Mouse (Mus musculus): ENCODE measurements at regions not wholly inside any gene's neighbourhood (a gene's known extent, or its start where the extent isn't known, plus 50 kb on each side); places are given as distances from the start of the nearest gene placed in this dataset.

- Histone ChIP-seq H3K4me2 (replicated peaks; ENCODE audit: low read depth, low read length) (no peak overlapping the region), H3K27ac (ENCODE audit: low read length) (no peak overlapping the region), H3K9ac (replicated peaks; ENCODE audit: low read length) (no peak overlapping the region), H3K36me3 (ENCODE audit: insufficient read depth, low read length) (no peaks in the 10 kb centered on the region), H3K4me1 (ENCODE audit: insufficient read depth, low read length) (peaks cover under 1% of the 10 kb centered on the region; the same call in 1 of the 2 replicates), H3K27me3 (ENCODE audit: insufficient read depth, low read length) (no peaks in the 10 kb centered on the region), H3K9me3 (ENCODE audit: low read length) (0 out of 2 replicates have a peak, but pooled peaks cover 3% of the 10 kb centered on the region), H3K4me3 (ENCODE audit: low read length) (no peak overlapping the region)
- 68% methylated on average over 5 of the region's 5 CpGs for WGBS
- no peak for ATAC-seq (ENCODE audit: low FRiP score, low TSS enrichment)
These were observed 170.3 kb downstream of the Inhbb start for GRCm38 (mm10) chr1:119251741-119252140.

GRCm38 (mm10) chr1:119248776-119249495 lies 173.1 kb downstream of the Inhbb start:
- Histone ChIP-seq H3K4me3 (ENCODE audit: low read length) (no peak overlapping the region), H3K9me3 (ENCODE audit: low read length) (no peaks in the 10 kb centered on the region), H3K4me2 (replicated peaks; ENCODE audit: low read depth, low read length) (no peak overlapping the region), H3K36me3 (ENCODE audit: insufficient read depth, low read length) (no peaks in the 10 kb centered on the region), H3K9ac (replicated peaks; ENCODE audit: low read length) (no peak overlapping the region), H3K27me3 (ENCODE audit: insufficient read depth, low read length) (no peaks in the 10 kb centered on the region), H3K4me1 (ENCODE audit: insufficient read depth, low read length) (no peaks in the 10 kb centered on the region), H3K27ac (ENCODE audit: low read length) (no peak overlapping the region)
- no peak for ATAC-seq (ENCODE audit: low FRiP score, low TSS enrichment)
- 87% methylated on average over 5 of the region's 5 CpGs for WGBS

GRCm38 (mm10) chr1:119247117-119247516 lies 174.9 kb downstream of the Inhbb start:
- H3K4me2 ChIP-seq (replicated peaks; ENCODE audit: low read depth, low read length): no peak overlapping the region
- no peaks in the 10 kb centered on the region for H3K9me3 ChIP-seq (ENCODE audit: low read length)
- H3K4me1 ChIP-seq (ENCODE audit: insufficient read depth, low read length): no peaks in the 10 kb centered on the region
- H3K27me3 ChIP-seq (ENCODE audit: insufficient read depth, low read length): no peaks in the 10 kb centered on the region
- no peak overlapping the region for H3K27ac ChIP-seq (ENCODE audit: low read length)
- H3K4me3 ChIP-seq (ENCODE audit: low read length): no peak overlapping the region
- WGBS: 86% methylated on average over 3 of the region's 3 CpGs
- no peak for ATAC-seq (ENCODE audit: low FRiP score, low TSS enrichment)
- no peaks in the 10 kb centered on the region for H3K36me3 ChIP-seq (ENCODE audit: insufficient read depth, low read length)
- no peak overlapping the region for H3K9ac ChIP-seq (replicated peaks; ENCODE audit: low read length)

- WGBS: 28% methylated on average over 10 of the region's 10 CpGs
- no peak for ATAC-seq (ENCODE audit: low FRiP score, low TSS enrichment)
These were observed 183.6 kb downstream of the Inhbb start for GRCm38 (mm10) chr1:119238463-119238862.

GRCm38 (mm10) chr1:119236787-119237186 lies 183.4 kb upstream of the Gli2 start:
- ATAC-seq (ENCODE audit: low FRiP score, low TSS enrichment): no peak

More at GRCm38 (mm10) chr1:119238463-119238862, 183.6 kb downstream of the Inhbb start:
- Histone ChIP-seq H3K9ac (replicated peaks; ENCODE audit: low read length) (no peak overlapping the region), H3K4me1 (ENCODE audit: insufficient read depth, low read length) (peaks cover 7% of the 10 kb centered on the region; the same call in 1 of the 2 replicates), H3K9me3 (ENCODE audit: low read length) (no peaks in the 10 kb centered on the region), H3K27me3 (ENCODE audit: insufficient read depth, low read length) (no peaks in the 10 kb centered on the region), H3K4me3 (ENCODE audit: low read length) (no peak overlapping the region), H3K27ac (ENCODE audit: low read length) (no peak overlapping the region), H3K4me2 (replicated peaks; ENCODE audit: low read depth, low read length) (no peak overlapping the region), H3K36me3 (ENCODE audit: insufficient read depth, low read length) (no peaks in the 10 kb centered on the region)

GRCm38 (mm10) chr1:119234449-119234848 lies 181.0 kb upstream of the Gli2 start:
- no peak overlapping the region for H3K27ac ChIP-seq (ENCODE audit: low read length)
- no peak overlapping the region for H3K4me2 ChIP-seq (replicated peaks; ENCODE audit: low read depth, low read length)
- H3K36me3 ChIP-seq (ENCODE audit: insufficient read depth, low read length): no peaks in the 10 kb centered on the region
- 54% methylated on average over 9 of the region's 9 CpGs for WGBS
- peaks cover 5% of the 10 kb centered on the region; the same call in 1 of the 2 replicates for H3K9me3 ChIP-seq (ENCODE audit: low read length)
- peaks cover 7% of the 10 kb centered on the region; the same call in 1 of the 2 replicates for H3K4me1 ChIP-seq (ENCODE audit: insufficient read depth, low read length)
- no peak; the same call in 1 of the 2 replicates for ATAC-seq (ENCODE audit: low FRiP score, low TSS enrichment)
- H3K4me3 ChIP-seq (ENCODE audit: low read length): no peak overlapping the region
- no peak overlapping the region for H3K9ac ChIP-seq (replicated peaks; ENCODE audit: low read length)
- no peaks in the 10 kb centered on the region for H3K27me3 ChIP-seq (ENCODE audit: insufficient read depth, low read length)

More at GRCm38 (mm10) chr1:119236787-119237186, 183.4 kb upstream of the Gli2 start:
- no peaks in the 10 kb centered on the region for H3K36me3 ChIP-seq (ENCODE audit: insufficient read depth, low read length)
- H3K4me3 ChIP-seq (ENCODE audit: low read length): no peak overlapping the region
- H3K9ac ChIP-seq (replicated peaks; ENCODE audit: low read length): no peak overlapping the region
- H3K27ac ChIP-seq (ENCODE audit: low read length): no peak overlapping the region
- 38% methylated on average over 3 of the region's 3 CpGs for WGBS
- no peak overlapping the region for H3K4me2 ChIP-seq (replicated peaks; ENCODE audit: low read depth, low read length)
- no peaks in the 10 kb centered on the region for H3K27me3 ChIP-seq (ENCODE audit: insufficient read depth, low read length)
- peaks cover 7% of the 10 kb centered on the region; the same call in 1 of the 2 replicates for H3K4me1 ChIP-seq (ENCODE audit: insufficient read depth, low read length)
- H3K9me3 ChIP-seq (ENCODE audit: low read length): peaks cover 5% of the 10 kb centered on the region; the same call in 1 of the 2 replicates

- Histone ChIP-seq H3K4me3 (ENCODE audit: low read length) (no peak overlapping the region), H3K36me3 (ENCODE audit: insufficient read depth, low read length) (no peaks in the 10 kb centered on the region), H3K27me3 (ENCODE audit: insufficient read depth, low read length) (no peaks in the 10 kb centered on the region), H3K27ac (ENCODE audit: low read length) (no peak overlapping the region), H3K4me1 (ENCODE audit: insufficient read depth, low read length) (no peaks in the 10 kb centered on the region), H3K9me3 (ENCODE audit: low read length) (no peaks in the 10 kb centered on the region), H3K4me2 (replicated peaks; ENCODE audit: low read depth, low read length) (no peak overlapping the region), H3K9ac (replicated peaks; ENCODE audit: low read length) (no peak overlapping the region)
- 66% methylated on average over 2 of the region's 2 CpGs for WGBS
- ATAC-seq (ENCODE audit: low FRiP score, low TSS enrichment): no peak
These were observed 173.6 kb upstream of the Gli2 start for GRCm38 (mm10) chr1:119226996-119227395.

GRCm38 (mm10) chr1:119223876-119224275 lies 170.5 kb upstream of the Gli2 start:
- no peaks in the 10 kb centered on the region for H3K9me3 ChIP-seq (ENCODE audit: low read length)
- H3K4me2 ChIP-seq (replicated peaks; ENCODE audit: low read depth, low read length): no peak overlapping the region
- H3K9ac ChIP-seq (replicated peaks; ENCODE audit: low read length): no peak overlapping the region
- 93% methylated on average over 8 of the region's 8 CpGs for WGBS
- no peak overlapping the region for H3K4me3 ChIP-seq (ENCODE audit: low read length)
- no peaks in the 10 kb centered on the region for H3K36me3 ChIP-seq (ENCODE audit: insufficient read depth, low read length)
- ATAC-seq (ENCODE audit: low FRiP score, low TSS enrichment): no peak
- H3K4me1 ChIP-seq (ENCODE audit: insufficient read depth, low read length): no peaks in the 10 kb centered on the region
- no peaks in the 10 kb centered on the region for H3K27me3 ChIP-seq (ENCODE audit: insufficient read depth, low read length)
- no peak overlapping the region for H3K27ac ChIP-seq (ENCODE audit: low read length)

- Histone ChIP-seq H3K4me2 (replicated peaks; ENCODE audit: low read depth, low read length) (no peak overlapping the region), H3K4me1 (ENCODE audit: insufficient read depth, low read length) (no peaks in the 10 kb centered on the region), H3K4me3 (ENCODE audit: low read length) (no peak overlapping the region), H3K9ac (replicated peaks; ENCODE audit: low read length) (no peak overlapping the region), H3K36me3 (ENCODE audit: insufficient read depth, low read length) (no peaks in the 10 kb centered on the region), H3K27me3 (ENCODE audit: insufficient read depth, low read length) (no peaks in the 10 kb centered on the region), H3K27ac (ENCODE audit: low read length) (no peak overlapping the region), H3K9me3 (ENCODE audit: low read length) (no peaks in the 10 kb centered on the region)
- no peak for ATAC-seq (ENCODE audit: low FRiP score, low TSS enrichment)
- WGBS: 83% methylated on average over 6 of the region's 6 CpGs
These were observed 168.5 kb upstream of the Gli2 start for GRCm38 (mm10) chr1:119221901-119222300.

- ATAC-seq (ENCODE audit: low FRiP score, low TSS enrichment): no peak
- WGBS: 82% methylated on average over 7 of the region's 7 CpGs
- Histone ChIP-seq H3K27ac (ENCODE audit: low read length) (no peak overlapping the region), H3K9ac (replicated peaks; ENCODE audit: low read length) (no peak overlapping the region), H3K9me3 (ENCODE audit: low read length) (no peaks in the 10 kb centered on the region), H3K36me3 (ENCODE audit: insufficient read depth, low read length) (no peaks in the 10 kb centered on the region), H3K4me1 (ENCODE audit: insufficient read depth, low read length) (no peaks in the 10 kb centered on the region), H3K4me3 (ENCODE audit: low read length) (no peak overlapping the region), H3K4me2 (replicated peaks; ENCODE audit: low read depth, low read length) (no peak overlapping the region), H3K27me3 (ENCODE audit: insufficient read depth, low read length) (no peaks in the 10 kb centered on the region)
These were observed 167.6 kb upstream of the Gli2 start for GRCm38 (mm10) chr1:119221012-119221411.
